Mouse (Mus musculus) spleen, embryonic (tissue): Measurements from ENCODE around the gene Ghdc.

Experiments
- CTCF ChIA-PET: fragments of 350-600 bp; sonication (Branson Sonifier 250); formaldehyde crosslinking; loops from one replicate; lab custom pipeline; 2022; lab: Charles Lee

The Ghdc gene

GRCm38 (mm10) chr11:100748620-100749019 lies 22.1 kb downstream of the Ghdc start:
- CTCF ChIA-PET, result no interaction called here

GRCm38 (mm10) chr11:100747114-100747513 lies 23.6 kb downstream of the Ghdc start:
- CTCF ChIA-PET, result interaction anchor here (0.6 kb wide), 1 partner anchor 11 kb away, joined by 3 read pairs; no protein-coding TSS in a partner anchor

DNA sequence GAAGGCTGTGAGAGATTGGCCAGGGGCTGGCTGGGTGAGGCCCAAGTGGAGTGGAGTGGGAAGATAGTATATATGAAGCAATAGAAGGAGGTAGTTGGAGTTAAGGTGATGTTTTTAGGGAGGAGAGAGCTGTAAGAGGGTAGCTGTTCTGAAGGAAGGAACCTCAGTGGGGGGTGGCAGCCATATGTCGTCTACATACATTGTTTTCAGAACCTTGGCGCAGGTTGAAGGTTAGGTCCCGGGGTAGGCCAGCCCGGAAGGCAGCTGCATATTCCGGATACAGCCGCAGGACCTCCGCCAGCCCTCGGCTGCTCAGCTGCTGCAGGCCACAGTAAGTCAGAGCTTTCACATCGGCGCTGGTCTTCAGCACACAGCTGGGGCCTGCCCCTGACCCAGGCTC lies 24.2 kb downstream of the Ghdc start:
- CTCF ChIA-PET, result interaction anchor here (0.6 kb wide), 1 partner anchor 10 kb away, joined by 3 read pairs; no protein-coding TSS in a partner anchor

GRCm38 (mm10) chr11:100745085-100745484 lies 25.7 kb downstream of the Ghdc start:
- CTCF ChIA-PET, result interaction anchor here (0.6 kb wide), 2 partner anchors 74 to 149 kb away, joined by 3 to 7 read pairs; no protein-coding TSS in a partner anchor

GRCm38 (mm10) chr11:100741348-100741747 lies 29.4 kb downstream of the Ghdc start:
- CTCF ChIA-PET, result interaction anchor here (0.5 kb wide), 1 partner anchor 82 kb away, joined by 6 read pairs; no protein-coding TSS in a partner anchor

GRCm38 (mm10) chr11:100738749-100739148 lies 32.0 kb downstream of the Ghdc start:
- CTCF ChIA-PET, result interaction anchor here (0.6 to 0.7 kb wide), 2 partner anchors 28 to 377 kb away, joined by 3 to 4 read pairs; no protein-coding TSS in a partner anchor

- CTCF ChIA-PET, result interaction anchor here (0.6 to 0.8 kb wide), 3 partner anchors 10 to 438 kb away, joined by 3 to 6 read pairs (median 3); partner anchors contain the start of gene Kcnh4
These were observed 32.6 kb downstream of the Ghdc start, which contains the start of gene Rab5c for GRCm38 (mm10) chr11:100738066-100738604. Rab5c (minus strand) TSS chr11:100738215.

DNA sequence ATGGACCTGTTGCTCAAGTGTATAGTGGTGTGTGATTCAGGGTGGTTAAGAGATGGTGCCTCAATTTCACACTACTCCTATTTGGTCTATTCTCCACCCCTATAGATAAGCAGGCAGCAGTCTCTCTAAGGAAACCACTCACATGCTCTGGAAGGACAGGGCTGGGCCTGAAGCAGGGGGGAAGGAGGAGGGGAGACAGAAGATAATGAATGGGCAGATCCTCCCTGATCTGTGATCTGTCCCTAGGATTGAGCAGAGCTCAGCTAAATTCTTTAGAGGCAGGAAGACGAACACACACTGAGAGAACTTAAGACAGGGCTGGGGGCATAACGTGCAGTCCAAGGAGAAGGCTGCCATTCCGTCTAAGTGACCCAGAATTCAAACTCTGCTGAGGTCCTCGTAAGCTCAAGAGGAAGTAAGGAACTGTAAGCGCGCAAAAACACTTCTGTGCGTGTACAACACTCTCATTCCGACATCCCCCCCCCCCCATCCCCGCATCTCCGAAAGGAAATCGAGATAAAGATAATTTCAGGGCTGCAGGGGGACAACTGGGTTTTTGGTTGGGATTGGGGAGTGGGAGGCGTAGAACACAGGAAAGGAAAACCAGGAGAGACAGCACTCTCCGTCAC lies 33.5 kb downstream of the Ghdc start:
- CTCF ChIA-PET, result interaction anchor here (0.6 to 0.8 kb wide), 4 partner anchors 9 to 151 kb away, joined by 3 read pairs; partner anchors contain the start of gene Kcnh4

- CTCF ChIA-PET, result interaction anchor here (0.7 kb wide), 2 partner anchors 121 to 150 kb away, joined by 3 read pairs; no protein-coding TSS in a partner anchor
These were observed 34.0 kb downstream of the Ghdc start for GRCm38 (mm10) chr11:100736746-100737080.

DNA sequence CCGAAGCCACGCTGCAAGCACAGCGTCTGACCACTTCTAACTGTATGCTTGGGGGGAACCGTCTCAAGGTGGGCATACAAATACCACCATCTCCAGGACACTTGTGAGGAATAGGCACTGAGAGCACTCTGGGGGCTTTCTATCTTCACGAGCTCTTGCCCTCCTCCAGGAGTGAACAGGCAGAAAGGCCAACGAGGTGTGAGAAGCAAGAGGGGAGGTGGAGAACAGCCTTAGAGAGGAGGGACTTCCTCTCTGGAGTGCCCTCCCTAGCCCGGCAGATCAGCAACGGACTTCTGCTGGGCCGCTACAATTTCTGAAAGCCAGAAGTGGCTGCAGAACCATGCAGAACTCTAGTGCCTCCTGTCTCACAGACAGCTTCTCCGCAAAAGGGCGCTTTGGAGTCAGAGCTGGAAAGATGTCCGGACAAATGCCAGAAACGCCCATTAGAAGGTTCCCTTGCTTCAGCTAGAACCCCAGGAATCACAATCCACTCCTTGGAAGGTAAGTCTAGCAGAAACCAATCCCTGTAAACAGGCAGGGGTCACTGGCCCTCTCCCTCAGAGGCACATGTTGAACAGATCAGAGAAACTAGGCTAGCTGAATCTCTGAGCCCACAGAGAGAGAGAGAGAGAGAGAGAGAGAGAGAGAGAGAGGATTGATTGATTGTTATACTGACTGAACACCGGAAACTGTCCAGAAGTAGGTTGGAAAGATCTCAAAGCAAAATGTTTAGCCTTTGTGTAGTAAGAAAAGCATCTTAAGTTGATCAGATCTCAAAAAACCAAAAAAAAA lies 34.6 kb downstream of the Ghdc start:
- CTCF ChIA-PET, result interaction anchor here (0.6 to 0.7 kb wide), 2 partner anchors 11 to 150 kb away, joined by 3 read pairs; no protein-coding TSS in a partner anchor

DNA sequence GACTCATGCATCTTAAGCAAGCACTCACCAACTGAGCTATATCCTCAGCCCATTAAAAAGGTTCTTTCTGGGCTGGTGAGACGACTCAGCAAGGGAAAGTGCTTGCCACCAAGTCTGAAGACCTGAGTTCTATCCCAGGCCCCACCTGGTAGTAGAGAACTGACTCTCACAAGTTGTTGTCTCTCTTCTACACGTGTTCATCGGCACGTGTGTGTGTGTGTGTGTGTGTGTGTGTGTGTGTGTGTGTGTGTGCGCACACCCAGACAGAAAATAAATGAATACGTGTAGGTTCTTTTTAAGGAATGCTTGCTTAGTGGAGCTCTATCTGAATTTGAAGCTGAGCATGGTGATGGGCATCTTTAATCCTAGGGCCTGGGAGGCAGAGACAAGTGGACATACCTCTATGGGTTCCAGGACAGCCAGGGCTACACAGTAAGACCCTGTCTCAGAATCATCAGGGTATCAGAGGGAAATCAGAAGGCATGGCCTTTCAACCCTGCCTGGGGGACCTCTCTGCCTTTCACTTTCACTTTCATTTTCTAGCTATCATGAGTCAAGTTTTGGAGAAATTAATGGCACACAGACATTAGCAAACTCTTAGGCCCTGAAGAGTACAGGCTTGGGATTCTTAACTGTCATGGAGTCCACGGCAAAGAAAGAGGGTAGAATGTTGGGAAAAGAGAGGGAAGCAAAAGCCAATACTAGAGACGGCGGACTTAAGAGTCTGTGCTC lies 35.5 kb downstream of the Ghdc start:
- CTCF ChIA-PET, result interaction anchor here (0.6 to 0.7 kb wide), 2 partner anchors 182 to 454 kb away, joined by 3 to 4 read pairs; no protein-coding TSS in a partner anchor

- CTCF ChIA-PET, result no interaction called here
These were observed 40.1 kb downstream of the Ghdc start for GRCm38 (mm10) chr11:100730477-100731205.

DNA sequence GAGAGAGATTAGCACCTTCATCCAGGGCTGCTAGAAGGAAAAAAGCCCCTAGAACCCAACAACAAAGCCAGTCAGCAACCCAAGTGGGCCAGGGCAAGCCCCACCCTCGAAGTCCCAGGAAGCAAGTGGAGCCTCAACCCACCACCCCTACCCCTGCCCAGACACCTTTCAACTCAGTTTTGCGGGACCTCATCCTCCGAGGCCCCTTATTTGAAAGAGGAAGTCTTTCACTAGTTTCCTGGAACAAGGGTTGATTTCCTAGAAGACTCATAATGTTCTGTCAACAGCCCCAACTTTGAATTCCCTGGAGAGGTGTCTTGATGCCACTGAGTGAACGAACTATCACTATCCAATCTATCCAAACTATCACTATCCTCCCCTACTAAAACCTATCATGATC lies 40.8 kb downstream of the Ghdc start:
- CTCF ChIA-PET, result no interaction called here

- CTCF ChIA-PET, result interaction anchor here (1.3 kb wide), 1 partner anchor 9 kb away, joined by 3 read pairs; the partner anchor contains the start of gene Rab5c
These were observed 42.2 kb downstream of the Ghdc start for GRCm38 (mm10) chr11:100728601-100729000.

- CTCF ChIA-PET, result no interaction called here
These were observed 43.6 kb downstream of the Ghdc start for GRCm38 (mm10) chr11:100727201-100727600.

GRCm38 (mm10) chr11:100724919-100725512 lies 45.7 kb downstream of the Ghdc start:
- CTCF ChIA-PET, result interaction anchor here (1.1 kb wide), 1 partner anchor 154 kb away, joined by 3 read pairs; no protein-coding TSS in a partner anchor

DNA sequence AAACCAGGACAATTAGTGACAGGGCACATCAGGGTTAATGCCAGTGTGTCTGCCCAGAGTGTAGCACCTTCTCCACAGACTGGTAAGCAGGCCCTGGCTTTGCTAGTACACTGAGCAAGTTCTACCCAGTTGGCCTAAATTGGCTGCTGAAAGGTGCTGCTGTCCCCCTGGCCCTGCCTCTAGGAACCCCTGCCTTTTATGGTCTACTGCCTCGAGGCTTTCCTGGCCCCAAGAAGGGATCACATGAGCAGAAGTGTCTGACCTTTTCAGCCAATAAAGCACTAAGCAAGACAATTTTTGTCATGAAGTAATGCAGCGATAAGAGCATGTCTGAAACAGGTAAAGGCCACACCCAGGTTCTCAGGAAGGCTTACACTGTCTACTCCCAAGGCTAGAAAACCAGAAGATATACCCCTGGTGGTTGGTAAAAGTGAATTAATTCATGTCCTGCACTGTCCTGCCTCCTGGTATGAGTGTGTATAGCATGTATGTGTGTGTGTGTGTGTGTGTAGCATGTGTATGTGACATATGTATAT lies 48.2 kb downstream of the Ghdc start:
- CTCF ChIA-PET, result no interaction called here

GRCm38 (mm10) chr11:100721776-100722492 lies 48.8 kb downstream of the Ghdc start:
- CTCF ChIA-PET, result interaction anchor here (0.6 to 0.7 kb wide), 2 partner anchors 65 to 530 kb away, joined by 3 read pairs; no protein-coding TSS in a partner anchor

DNA sequence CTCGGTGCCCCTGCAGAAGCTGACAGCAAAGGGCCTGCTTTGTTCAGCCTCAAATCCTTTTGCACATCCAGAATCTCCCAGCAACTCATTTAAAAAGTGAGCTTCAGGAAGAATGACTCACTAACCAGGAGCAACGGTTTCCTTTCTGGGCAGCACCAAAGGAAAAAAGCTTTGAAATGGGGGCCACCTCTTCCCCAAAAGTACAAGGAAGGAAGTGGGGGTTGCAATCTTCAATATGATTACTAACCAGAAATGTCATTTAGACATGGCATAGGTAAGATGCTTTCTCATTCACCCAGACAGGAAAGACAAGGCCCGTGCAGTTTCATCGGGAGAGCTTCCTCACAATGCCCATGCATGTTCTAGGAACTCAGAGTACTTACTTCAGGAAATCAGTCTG lies 49.5 kb downstream of the Ghdc start:
- CTCF ChIA-PET, result interaction anchor here (0.6 to 0.7 kb wide), 2 partner anchors 65 to 531 kb away, joined by 3 read pairs; no protein-coding TSS in a partner anchor
